In the genomic region with DNA sequence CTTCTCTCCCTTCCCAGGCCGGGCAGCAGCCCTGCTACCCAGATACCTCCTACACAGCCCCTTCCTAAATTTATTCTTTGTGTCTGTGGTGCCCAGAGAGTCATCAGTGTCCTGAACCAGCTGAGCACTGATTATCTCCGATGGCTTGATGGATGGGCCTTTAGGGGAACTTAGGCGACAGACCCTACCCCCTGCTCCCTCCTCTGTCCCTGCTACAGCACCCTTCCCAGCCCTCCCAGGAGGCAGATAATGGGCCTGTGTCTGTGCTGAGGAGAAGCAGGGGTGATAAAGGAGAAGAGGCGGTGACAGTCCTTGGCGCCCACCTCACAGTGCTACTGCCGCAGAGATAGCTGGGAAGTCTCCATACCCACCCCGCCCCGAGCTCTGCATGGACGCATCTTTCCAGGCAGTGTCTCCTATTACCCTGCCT, we compare ENCODE assay signal across 15 mouse cellular contexts. TPM values are rescaled to one million over a fixed set of nuclear protein-coding genes. Genes with fewer than 3 reads are reported as not detected.
DNase-seq lines count a peak whose midpoint lies in the region; ATAC-seq and TF ChIP-seq lines count a peak whose summit lies in the region.
"Had no signal": no experiment of that assay in that cellular context is flagged by ENCODE, and none has a peak within 500 bp of the region (broad histone marks: within the 10 kb centered on the region; RNA-seq: fewer than 3 reads in every experiment).

No protein-coding gene starts in this region.

- peak overlapping the region; percentile 17 for H3K4me2 ChIP-seq in heart, embryonic 15.5 days
- no peak overlapping the region for H3K4me2 ChIP-seq in midbrain, embryonic 13.5 days (replicated peaks)
- H3K4me2 ChIP-seq in midbrain, postnatal 0 days (ENCODE audit: low read depth, low read length, poor library complexity, severe bottlenecking), result no peak overlapping the region
- peak overlapping the region; percentile 29; the same call in 1 of the 2 replicates for H3K4me2 ChIP-seq in hindbrain, embryonic 14.5 days (replicated peaks)
- peak overlapping the region; percentile 42 for H3K4me2 ChIP-seq in neural tube, embryonic 15.5 days

- H3K4me1 ChIP-seq in heart, embryonic 15.5 days (replicated peaks), result peaks cover 30% of the 10 kb centered on the region
- H3K4me1 ChIP-seq in midbrain, embryonic 13.5 days (replicated peaks), result peaks cover 82% of the 10 kb centered on the region
- peaks cover 15% of the 10 kb centered on the region; the same call in 1 of the 2 replicates for H3K4me1 ChIP-seq in midbrain, postnatal 0 days (ENCODE audit: insufficient read depth, low read length)
- H3K4me1 ChIP-seq in hindbrain, embryonic 14.5 days (replicated peaks; ENCODE audit: control insufficient read depth, insufficient read depth, low read length), result peaks cover 72% of the 10 kb centered on the region
- peaks cover 92% of the 10 kb centered on the region for H3K4me1 ChIP-seq in neural tube, embryonic 15.5 days

- H3K27ac ChIP-seq in heart, embryonic 15.5 days, result no peak overlapping the region
- H3K27ac ChIP-seq in midbrain, embryonic 13.5 days, result peak overlapping the region; percentile 41
- H3K27ac ChIP-seq in midbrain, postnatal 0 days (ENCODE audit: low read depth, low read length), result no peak overlapping the region
- H3K27ac ChIP-seq in hindbrain, embryonic 14.5 days, result peak overlapping the region; percentile 71
- H3K27ac ChIP-seq in neural tube, embryonic 15.5 days (replicated peaks), result peak overlapping the region; percentile 80

- no peak overlapping the region for H3K9ac ChIP-seq in heart, embryonic 15.5 days
- H3K9ac ChIP-seq in midbrain, embryonic 13.5 days (replicated peaks), result 0 out of 2 replicates have a peak overlapping the region, but pooled peaks have one; percentile 5
- no peak overlapping the region for H3K9ac ChIP-seq in midbrain, postnatal 0 days (replicated peaks; ENCODE audit: low read length, poor library complexity, severe bottlenecking)
- H3K9ac ChIP-seq in hindbrain, embryonic 14.5 days, result peak overlapping the region; percentile 24; the same call in 1 of the 2 replicates
- H3K9ac ChIP-seq in neural tube, embryonic 15.5 days (replicated peaks), result peak overlapping the region; percentile 15; the same call in 1 of the 2 replicates

- no peak for TF ChIP-seq CTCF in midbrain, postnatal 0 days (IDR thresholded peaks at IDR 0.05)

- 27% methylated on average over 9 of the region's 9 CpGs for WGBS in heart, embryonic 15.5 days
- 69% methylated on average over 9 of the region's 9 CpGs for WGBS in midbrain, embryonic 13.5 days
- 69% methylated on average over 9 of the region's 9 CpGs for WGBS in midbrain, postnatal 0 days
- WGBS in hindbrain, embryonic 14.5 days, result 35% methylated on average over 9 of the region's 9 CpGs
- WGBS in neural tube, embryonic 15.5 days, result 8% methylated on average over 9 of the region's 9 CpGs

- no peak for DNase-seq in heart, adult 11 months
- no peak for DNase-seq in midbrain, postnatal 0 days (ENCODE audit: low spot score)
- no peak for DNase-seq in hindbrain, embryonic 14.5 days (ENCODE audit: low spot score)
- DNase-seq in yolk sac, embryonic 10.5 days (ENCODE audit: low spot score), result no peak
- DNase-seq: adrenal gland, adult 2 months; cerebellum, postnatal 14 days; heart, postnatal 10 days; layer of hippocampus, adult 9-11 months; retina, postnatal 1 day; spleen, adult 18-20 months had no signal

- ATAC-seq in heart, embryonic 15.5 days (replicated peaks; ENCODE audit: insufficient number of reproducible peaks, insufficient read depth, low FRiP score, low read depth), result peak; percentile 51; the same call in 1 of the 2 replicates
- no peak for ATAC-seq in midbrain, embryonic 13.5 days
- no peak for ATAC-seq in midbrain, postnatal 0 days (ENCODE audit: low FRiP score)
- ATAC-seq in hindbrain, embryonic 14.5 days (ENCODE audit: low FRiP score), result peak; percentile 54
- peak; percentile 62 for ATAC-seq in neural tube, embryonic 15.5 days (ENCODE audit: low FRiP score)

- 0 out of 2 replicates have a peak, but pooled peaks cover 5% of the 10 kb centered on the region for H3K27me3 ChIP-seq in heart, embryonic 15.5 days
- H3K27me3 ChIP-seq in midbrain, embryonic 13.5 days, result no peaks in the 10 kb centered on the region
- no peaks in the 10 kb centered on the region for H3K27me3 ChIP-seq in midbrain, postnatal 0 days (ENCODE audit: insufficient read depth, low read length)
- H3K27me3 ChIP-seq in hindbrain, embryonic 14.5 days (ENCODE audit: control insufficient read depth, insufficient read depth, low read length), result no peaks in the 10 kb centered on the region
- H3K27me3 ChIP-seq in neural tube, embryonic 15.5 days (replicated peaks), result no peaks in the 10 kb centered on the region
- H3K27me3 ChIP-seq: CH12.LX had no signal

- H3K4me3 ChIP-seq in heart, embryonic 15.5 days, result no peak overlapping the region
- H3K4me3 ChIP-seq in midbrain, embryonic 13.5 days (replicated peaks), result no peak overlapping the region
- no peak overlapping the region for H3K4me3 ChIP-seq in midbrain, postnatal 0 days (ENCODE audit: low read depth, low read length)
- no peak overlapping the region for H3K4me3 ChIP-seq in hindbrain, embryonic 14.5 days (replicated peaks; ENCODE audit: low read length)
- 0 out of 2 replicates have a peak overlapping the region, but pooled peaks have one; percentile 3 for H3K4me3 ChIP-seq in neural tube, embryonic 15.5 days (replicated peaks)
- H3K4me3 ChIP-seq: myocyte had no signal

- no peaks in the 10 kb centered on the region for H3K9me3 ChIP-seq in heart, embryonic 15.5 days (replicated peaks)
- H3K9me3 ChIP-seq in midbrain, embryonic 13.5 days, result no peaks in the 10 kb centered on the region
- H3K9me3 ChIP-seq in midbrain, postnatal 0 days (ENCODE audit: low read length), result no peaks in the 10 kb centered on the region
- H3K9me3 ChIP-seq in hindbrain, embryonic 14.5 days (ENCODE audit: control insufficient read depth, low read length), result no peaks in the 10 kb centered on the region
- no peaks in the 10 kb centered on the region for H3K9me3 ChIP-seq in neural tube, embryonic 15.5 days (replicated peaks)

- H3K36me3 ChIP-seq in heart, embryonic 15.5 days, result no peaks in the 10 kb centered on the region
- no peaks in the 10 kb centered on the region for H3K36me3 ChIP-seq in midbrain, embryonic 13.5 days
- no peaks in the 10 kb centered on the region for H3K36me3 ChIP-seq in midbrain, postnatal 0 days (ENCODE audit: insufficient read depth, low read length)
- no peaks in the 10 kb centered on the region for H3K36me3 ChIP-seq in hindbrain, embryonic 14.5 days (replicated peaks; ENCODE audit: control insufficient read depth, insufficient read depth)
- no peaks in the 10 kb centered on the region for H3K36me3 ChIP-seq in neural tube, embryonic 15.5 days

RNA-seq across cellular contexts. Expression of a gene that starts 11.0 kb away (rescaled TPM):
- polyA plus RNA-seq in heart, embryonic 15.5 days (2015; fragmentation: Nextera tagmentation; extraction: Ambion mirVana), result 1.0 and 2.9 TPM in 2 replicates
- 10.8 and 11.0 TPM in 2 replicates for polyA plus RNA-seq in midbrain, embryonic 13.5 days (2015; fragmentation: Nextera tagmentation; extraction: Ambion mirVana)
- total RNA-seq in midbrain, postnatal 0 days (2014; rRNA removed), result 64.7 and 71.6 TPM in 2 replicates
- 14.9 and 15.4 TPM in 2 replicates for polyA plus RNA-seq in midbrain, postnatal 0 days (2015; fragmentation: Nextera tagmentation; extraction: Ambion mirVana)
- 18.0 and 18.9 TPM in 2 replicates for polyA plus RNA-seq in hindbrain, embryonic 14.5 days (2014; fragmentation: Nextera tagmentation; extraction: Ambion mirVana)
- 14.0 and 14.9 TPM in 2 replicates for polyA plus RNA-seq in neural tube, embryonic 15.5 days (2015; fragmentation: Nextera tagmentation; extraction: Ambion mirVana)

Comparison
In these comparisons a context has a peak if more than half of its experiments do, and no peak if none do; other contexts are left out.
1. H3K27ac ChIP-seq: peak in midbrain, embryonic 13.5 days (single experiment), hindbrain, embryonic 14.5 days (single experiment) and neural tube, embryonic 15.5 days (single experiment); none in heart, embryonic 15.5 days (single experiment) and midbrain, postnatal 0 days (single experiment).
2. H3K9ac ChIP-seq: peak in midbrain, embryonic 13.5 days (single experiment), hindbrain, embryonic 14.5 days (single experiment) and neural tube, embryonic 15.5 days (single experiment); none in heart, embryonic 15.5 days (single experiment) and midbrain, postnatal 0 days (single experiment).
3. ATAC-seq: peak in heart, embryonic 15.5 days (single experiment), hindbrain, embryonic 14.5 days (single experiment) and neural tube, embryonic 15.5 days (single experiment); none in midbrain, embryonic 13.5 days (single experiment) and midbrain, postnatal 0 days (single experiment).
4. H3K4me2 ChIP-seq: peak in heart, embryonic 15.5 days (single experiment), hindbrain, embryonic 14.5 days (single experiment) and neural tube, embryonic 15.5 days (single experiment); none in midbrain, embryonic 13.5 days (single experiment) and midbrain, postnatal 0 days (single experiment).